18 mouse cellular contexts compared by ENCODE assay signal in the genomic region with DNA sequence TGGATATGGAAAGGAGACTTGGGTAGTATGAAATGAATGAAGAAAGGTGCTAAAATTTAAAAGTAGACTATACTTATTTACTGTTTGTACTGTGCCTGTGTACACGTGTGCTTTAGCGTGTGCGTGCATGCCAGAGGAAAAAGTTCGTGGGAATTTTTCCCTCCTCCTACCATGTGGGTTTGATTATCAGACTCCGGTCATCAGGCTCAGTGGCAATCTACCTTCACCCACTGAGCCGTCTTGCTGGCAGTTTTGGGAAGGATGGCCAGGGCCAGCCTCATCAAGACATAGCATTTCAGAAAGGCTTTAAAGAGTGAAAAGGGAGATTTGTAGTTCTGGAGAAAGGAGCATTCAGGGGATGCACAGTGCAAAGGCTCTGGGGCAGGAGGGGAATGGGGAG.
DNase-seq lines count a peak whose midpoint lies in the region; ATAC-seq lines count a peak whose summit lies in the region.
"Had no signal": no experiment of that assay in that cellular context is flagged by ENCODE, and none has a peak within 500 bp of the region (broad histone marks: within the 10 kb centered on the region; RNA-seq: fewer than 3 reads in every experiment).

No protein-coding gene starts in this region.

- no peak overlapping the region for H3K4me2 ChIP-seq in heart, embryonic 12.5 days
- no peak overlapping the region for H3K4me2 ChIP-seq in midbrain, embryonic 11.5 days
- no peak overlapping the region for H3K4me2 ChIP-seq in midbrain, embryonic 13.5 days (replicated peaks)
- H3K4me2 ChIP-seq: forebrain, embryonic 12.5 days; hindbrain, embryonic 14.5 days had no signal

- peak; percentile 69 for DNase-seq in heart, adult 11 months
- DNase-seq in midbrain, embryonic 11.5 days (ENCODE audit: low spot score, missing footprints): peak; percentile 73
- DNase-seq in forelimb bud, embryonic 11.5 days (ENCODE audit: low read depth, low spot score): peak; percentile 66
- no peak for DNase-seq in frontal cortex, postnatal 14 days (ENCODE audit: low spot score in 2 of 2)
- DNase-seq in kidney, adult 11 months: no peak
- DNase-seq: adrenal gland, adult 8-10 months; cerebellum, adult 11 months; cerebellum, adult 8-10 months; cerebellum, postnatal 14 days; gastrocnemius, postnatal 14 days; heart, postnatal 10 days; kidney, adult 8-10 months had no signal

- 76% methylated on average over 6 of the region's 6 CpGs for WGBS in heart, embryonic 12.5 days
- 81% methylated on average over 6 of the region's 6 CpGs for WGBS in midbrain, embryonic 11.5 days
- WGBS in midbrain, embryonic 13.5 days: 87% methylated on average over 6 of the region's 6 CpGs

- no peak overlapping the region for H3K27ac ChIP-seq in heart, embryonic 12.5 days (ENCODE audit: poor library complexity, severe bottlenecking)
- H3K27ac ChIP-seq in midbrain, embryonic 11.5 days (ENCODE audit: low read depth, low read length): no peak overlapping the region
- H3K27ac ChIP-seq in midbrain, embryonic 13.5 days: no peak overlapping the region
- H3K27ac ChIP-seq: hindbrain, embryonic 14.5 days had no signal

- H3K4me1 ChIP-seq in heart, embryonic 12.5 days (replicated peaks): peaks cover 35% of the 10 kb centered on the region
- H3K4me1 ChIP-seq in midbrain, embryonic 11.5 days (ENCODE audit: control insufficient read depth, insufficient read depth, low read length): peaks cover 3% of the 10 kb centered on the region; the same call in 1 of the 2 replicates
- H3K4me1 ChIP-seq in midbrain, embryonic 13.5 days (replicated peaks): peaks cover 9% of the 10 kb centered on the region; the same call in 1 of the 2 replicates

- no peak for ATAC-seq in heart, embryonic 12.5 days (ENCODE audit: insufficient number of reproducible peaks, low FRiP score)
- ATAC-seq in midbrain, embryonic 11.5 days (ENCODE audit: low FRiP score): no peak
- no peak for ATAC-seq in midbrain, embryonic 13.5 days
- ATAC-seq: forebrain, embryonic 16.5 days; intestine, embryonic 16.5 days had no signal

- H3K4me3 ChIP-seq in heart, embryonic 12.5 days: no peak overlapping the region
- no peak overlapping the region for H3K4me3 ChIP-seq in midbrain, embryonic 11.5 days (ENCODE audit: low read depth, low read length)
- H3K4me3 ChIP-seq in midbrain, embryonic 13.5 days (replicated peaks): no peak overlapping the region
- H3K4me3 ChIP-seq: forebrain, embryonic 12.5 days had no signal

- no peaks in the 10 kb centered on the region for H3K36me3 ChIP-seq in heart, embryonic 12.5 days
- H3K36me3 ChIP-seq in midbrain, embryonic 11.5 days (ENCODE audit: control insufficient read depth, insufficient read depth, low read length): no peaks in the 10 kb centered on the region
- no peaks in the 10 kb centered on the region for H3K36me3 ChIP-seq in midbrain, embryonic 13.5 days
- H3K36me3 ChIP-seq: forebrain, embryonic 12.5 days had no signal

- no peak overlapping the region for H3K9ac ChIP-seq in heart, embryonic 12.5 days
- no peak overlapping the region for H3K9ac ChIP-seq in midbrain, embryonic 11.5 days (ENCODE audit: low read length)
- no peak overlapping the region for H3K9ac ChIP-seq in midbrain, embryonic 13.5 days (replicated peaks)
- H3K9ac ChIP-seq: forebrain, embryonic 12.5 days; hindbrain, embryonic 14.5 days had no signal

- no peaks in the 10 kb centered on the region for H3K27me3 ChIP-seq in heart, embryonic 12.5 days (replicated peaks)
- no peaks in the 10 kb centered on the region for H3K27me3 ChIP-seq in midbrain, embryonic 11.5 days (ENCODE audit: control insufficient read depth, insufficient read depth, low read length)
- no peaks in the 10 kb centered on the region for H3K27me3 ChIP-seq in midbrain, embryonic 13.5 days
- H3K27me3 ChIP-seq: forebrain, embryonic 12.5 days had no signal

- no peaks in the 10 kb centered on the region for H3K9me3 ChIP-seq in heart, embryonic 12.5 days (replicated peaks)
- H3K9me3 ChIP-seq in midbrain, embryonic 11.5 days (ENCODE audit: control insufficient read depth, low read length): no peaks in the 10 kb centered on the region
- H3K9me3 ChIP-seq in midbrain, embryonic 13.5 days: no peaks in the 10 kb centered on the region
- H3K9me3 ChIP-seq: forebrain, embryonic 12.5 days had no signal

Comparison
In these comparisons a context has a peak if more than half of its experiments do, and no peak if none do; other contexts are left out.
1. DNase-seq: peak in heart, adult 11 months (single experiment), midbrain, embryonic 11.5 days (single experiment) and forelimb bud, embryonic 11.5 days (single experiment); none in frontal cortex, postnatal 14 days (0 of 2) and kidney, adult 11 months (single experiment).